Mouse (Mus musculus): Measurements from ENCODE around the gene Cpm.
"Not testable (repeated sequence)": the region's sequence is repeated elsewhere in the genome, so short reads cannot be mapped to it uniquely, and the experiment has no call there.

The Cpm gene

GRCm38 (mm10) chr10:117629169-117629971, at the start of gene Cpm:
Cpm (plus strand) TSS chr10:117629500.
- in situ Hi-C loops (cut with MboI; ENCODE audit: low sequenced_read_pairs), result no loop called here

GRCm38 (mm10) chr10:117579771-117580284, 49.5 kb upstream of the Cpm start:
- in situ Hi-C loops (cut with MboI; ENCODE audit: low sequenced_read_pairs), result no loop called here

- in situ Hi-C loops (cut with MboI; ENCODE audit: low sequenced_read_pairs), result no loop called here
Measured at GRCm38 (mm10) chr10:117580405-117580804, 48.9 kb upstream of the Cpm start.

- in situ Hi-C loops (cut with MboI; ENCODE audit: low sequenced_read_pairs), result no loop called here
Measured at GRCm38 (mm10) chr10:117581007-117581752, 48.1 kb upstream of the Cpm start.

GRCm38 (mm10) chr10:117581753-117582062, 47.6 kb upstream of the Cpm start:
- in situ Hi-C loops (cut with MboI; ENCODE audit: low sequenced_read_pairs), result no loop called here

GRCm38 (mm10) chr10:117583155-117584061, 45.9 kb upstream of the Cpm start:
- in situ Hi-C loops (cut with MboI; ENCODE audit: low sequenced_read_pairs), result no loop called here

- in situ Hi-C loops (cut with MboI; ENCODE audit: low sequenced_read_pairs), result no loop called here
Measured at GRCm38 (mm10) chr10:117584102-117584501, 45.2 kb upstream of the Cpm start.

- in situ Hi-C loops (cut with MboI; ENCODE audit: low sequenced_read_pairs), result no loop called here
Measured at GRCm38 (mm10) chr10:117584566-117585515, 44.5 kb upstream of the Cpm start.

- in situ Hi-C loops (cut with MboI; ENCODE audit: low sequenced_read_pairs), result no loop called here
Measured at GRCm38 (mm10) chr10:117585600-117586299, 43.5 kb upstream of the Cpm start.

- in situ Hi-C loops (cut with MboI; ENCODE audit: low sequenced_read_pairs), result no loop called here
Measured at GRCm38 (mm10) chr10:117586859-117587258, 42.4 kb upstream of the Cpm start.

- in situ Hi-C loops (cut with MboI; ENCODE audit: low sequenced_read_pairs), result no loop called here
Measured at GRCm38 (mm10) chr10:117587335-117587734, 42.0 kb upstream of the Cpm start.

GRCm38 (mm10) chr10:117588416-117589143, 40.7 kb upstream of the Cpm start:
- in situ Hi-C loops (cut with MboI; ENCODE audit: low sequenced_read_pairs), result not testable (repeated sequence)

GRCm38 (mm10) chr10:117589144-117589940, 40.0 kb upstream of the Cpm start:
- in situ Hi-C loops (cut with MboI; ENCODE audit: low sequenced_read_pairs), result no loop called here

- in situ Hi-C loops (cut with MboI; ENCODE audit: low sequenced_read_pairs), result no loop called here
Measured at GRCm38 (mm10) chr10:117590331-117591301, 38.7 kb upstream of the Cpm start.

- in situ Hi-C loops (cut with MboI; ENCODE audit: low sequenced_read_pairs), result no loop called here
Measured at GRCm38 (mm10) chr10:117591766-117592165, 37.5 kb upstream of the Cpm start.

- in situ Hi-C loops (cut with MboI; ENCODE audit: low sequenced_read_pairs), result no loop called here
Measured at GRCm38 (mm10) chr10:117592306-117593040, 36.8 kb upstream of the Cpm start.
